Mouse (Mus musculus): ENCODE results near the gene Gm42906.

DNA sequence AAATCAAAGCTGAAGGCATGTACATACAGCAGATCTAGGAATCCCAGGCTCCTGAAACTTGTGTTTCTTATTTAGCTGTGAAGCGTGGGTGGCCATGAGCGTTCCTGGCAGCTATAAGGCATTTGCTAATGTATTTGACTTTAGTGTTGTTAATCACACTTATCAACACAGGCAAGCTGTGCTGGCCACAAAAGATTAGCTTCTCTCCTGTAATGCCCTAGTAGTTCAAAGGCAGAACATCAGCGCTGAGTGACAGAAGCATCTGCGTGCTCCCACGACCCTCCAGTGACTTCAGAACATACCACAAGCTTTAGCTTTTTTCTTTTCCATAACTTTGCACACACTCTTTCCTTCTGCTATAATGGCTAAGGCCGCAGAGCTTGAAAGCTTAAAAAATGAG lies 292.0 kb downstream of the Gm42906 start:
- TF ChIP-seq CTCF (IDR thresholded peaks at IDR 0.05; ENCODE audit: low read depth) (no peak), EP300 (optimal IDR thresholded peaks at IDR 0.05) (no peak)

Data from stomach, postnatal 0 days (tissue).